Mouse (Mus musculus) CH12.LX (cell line): ENCODE data around the gene Klf3.

Source experiments
- CTCF ChIP-seq, 2 experiments: IDR thresholded peaks in 1 of 2; conservative IDR thresholded peaks in 1 of 2; 2 replicates each; pipeline ENCODE4 v1.5.1; 2011 to 2012; ENCODE audit warnings: low read depth in 2 of 2, low read length in 2 of 2, improper control_type of control experiment in 1 of 2, inconsistent platforms in 1 of 2, mild to moderate bottlenecking in 1 of 2, moderate library complexity in 1 of 2
- RCOR1 ChIP-seq: conservative IDR thresholded peaks from 2 replicates; pipeline ENCODE4 v1.6.1; 2012; ENCODE audit warnings: low read depth, mild to moderate bottlenecking, inconsistent platforms, low read length, improper control_type of control experiment

GRCm38 (mm10) chr5:64840087-64840486, 36.9 kb downstream of the Klf3 start:
- TF ChIP-seq CTCF (conservative IDR thresholded peaks at IDR 0.05 in 1 of 2, IDR thresholded peaks at IDR 0.05 in 1 of 2; ENCODE audit: low read depth in 2 of 2, low read length in 2 of 2) (no peak), RCOR1 (no peak)
